Mouse (Mus musculus) kidney, postnatal 0 days (tissue): ENCODE data around the gene Cpt1b. TPM values are rescaled to one million over a fixed set of nuclear protein-coding genes. Genes with fewer than 3 reads are reported as not detected.

Source experiments
- ATAC-seq: fragments of 200-750 bp; cut with Nextera tagmentation; replicated peaks from 2 replicates; pipeline ENCODE4 v1.8.0; 2017; ENCODE audit warnings: low read depth, moderate number of reproducible peaks, moderate TSS enrichment, moderate library complexity; ENCODE audit not compliant: low FRiP score
- DNase-seq: peaks from one replicate; pipeline ENCODE4 v3.0.0-alpha.2; 2016; ENCODE audit warnings: low spot score
- H3K27ac ChIP-seq: fragments of 300-500 bp; sonication (generic); 2 replicates; pipeline ENCODE4 v1.5.1; 2014; ENCODE audit warnings: mild to moderate bottlenecking
- H3K27me3 ChIP-seq: fragments of 300-500 bp; sonication (generic); 2 replicates; pipeline ENCODE4 v1.6.1; 2014; ENCODE audit warnings: low read length, mixed read lengths; ENCODE audit not compliant: insufficient read depth
- H3K36me3 ChIP-seq: fragments of 300-500 bp; sonication (generic); 2 replicates; pipeline ENCODE4 v1.6.1; 2014; ENCODE audit warnings: low read length, mixed read lengths; ENCODE audit not compliant: insufficient read depth
- H3K4me1 ChIP-seq: fragments of 300-500 bp; sonication (generic); replicated peaks from 2 replicates; pipeline ENCODE4 v1.6.1; 2014; ENCODE audit warnings: antibody characterized with exemption, low read length, mixed read lengths; ENCODE audit not compliant: insufficient read depth
- H3K4me2 ChIP-seq: fragments of 300-500 bp; sonication (generic); 2 replicates; pipeline ENCODE4 v1.6.1; 2014; ENCODE audit warnings: mild to moderate bottlenecking, low read length, moderate library complexity, mixed read lengths
- H3K4me3 ChIP-seq: fragments of 300-500 bp; sonication (generic); replicated peaks from 2 replicates; pipeline ENCODE4 v1.5.1; 2014; ENCODE audit warnings: low read depth, low read length
- H3K9ac ChIP-seq: fragments of 300-500 bp; sonication (generic); 2 replicates; pipeline ENCODE4 v1.6.1; 2014; ENCODE audit warnings: low read depth, low read length
- H3K9me3 ChIP-seq: fragments of 300-500 bp; sonication (generic); replicated peaks from 2 replicates; pipeline ENCODE4 v1.6.1; 2016; ENCODE audit warnings: low read length, inconsistent platforms, mixed read lengths
- CTCF ChIP-seq: IDR thresholded peaks from 2 replicates; pipeline ENCODE4 v1.5.1; 2016; ENCODE audit warnings: antibody characterized with exemption, low read depth, mild to moderate bottlenecking, moderate library complexity
- WGBS: fragments of 180-500 bp; shearing (Covaris S2); extraction: QIAGEN DNeasy Blood & Tissue Kit; methylation state at CpG from one replicate; pipeline ENCODE4 v1.1.7; 2014; 5-methylcytosine and 5-hydroxymethylcytosine counted together
- polyA plus RNA-seq: library from polyadenylated mRNA; unstranded; fragments of >200 nt; fragmentation: Nextera tagmentation; extraction: Ambion mirVana; gene quantifications from 2 replicates; pipeline ENCODE4 v1.2.1, GENCODE M21; 2015

Gene Cpt1b
- polyA plus RNA-seq, 1 experiment from 2014 or later, result 23.7 TPM

GRCm38 (mm10) chr15:89465052-89465451 lies 39.4 kb upstream of the Cpt1b start:
- 12% methylated on average over 1 of the region's 1 CpGs for WGBS
- Histone ChIP-seq H3K27ac (no peak overlapping the region), H3K9ac (no peak overlapping the region), H3K9me3 (no peaks in the 10 kb centered on the region), H3K27me3 (no peaks in the 10 kb centered on the region), H3K4me1 (no peaks in the 10 kb centered on the region), H3K4me3 (no peak overlapping the region), H3K4me2 (no peak overlapping the region), H3K36me3 (no peaks in the 10 kb centered on the region)
- no peak for TF ChIP-seq CTCF
- ATAC-seq, result no peak
- DNase-seq, result no peak

GRCm38 (mm10) chr15:89463334-89464235 lies 37.9 kb upstream of the Cpt1b start:
- H3K4me1 ChIP-seq, result no peaks in the 10 kb centered on the region
- 51% methylated on average over 5 of the region's 5 CpGs for WGBS
- no peak overlapping the region for H3K9ac ChIP-seq
- no peak overlapping the region for H3K4me3 ChIP-seq
- ATAC-seq, result no peak
- no peaks in the 10 kb centered on the region for H3K9me3 ChIP-seq
- peak; percentile 33 for DNase-seq
- H3K27ac ChIP-seq, result no peak overlapping the region
- peak; percentile 51 for TF ChIP-seq CTCF
- no peaks in the 10 kb centered on the region for H3K27me3 ChIP-seq
- H3K36me3 ChIP-seq, result no peaks in the 10 kb centered on the region
- no peak overlapping the region for H3K4me2 ChIP-seq

GRCm38 (mm10) chr15:89462176-89462575 lies 36.5 kb upstream of the Cpt1b start:
- Histone ChIP-seq H3K27me3 (no peaks in the 10 kb centered on the region), H3K9ac (no peak overlapping the region), H3K4me3 (no peak overlapping the region), H3K36me3 (no peaks in the 10 kb centered on the region), H3K27ac (no peak overlapping the region), H3K4me1 (no peaks in the 10 kb centered on the region), H3K9me3 (no peaks in the 10 kb centered on the region), H3K4me2 (no peak overlapping the region)
- TF ChIP-seq CTCF, result no peak
- DNase-seq, result no peak
- no peak for ATAC-seq
- WGBS, result 83% methylated on average over 7 of the region's 7 CpGs

- Histone ChIP-seq H3K4me3 (no peak overlapping the region), H3K4me1 (no peaks in the 10 kb centered on the region), H3K4me2 (no peak overlapping the region), H3K27me3 (no peaks in the 10 kb centered on the region), H3K9ac (no peak overlapping the region), H3K36me3 (no peaks in the 10 kb centered on the region), H3K27ac (no peak overlapping the region), H3K9me3 (no peaks in the 10 kb centered on the region)
- DNase-seq (no peak), ATAC-seq (no peak)
- no peak for TF ChIP-seq CTCF
- WGBS, result 80% methylated on average over 15 of the region's 15 CpGs
These were observed 35.7 kb upstream of the Cpt1b start for GRCm38 (mm10) chr15:89461321-89461720.

- H3K27ac ChIP-seq, result no peak overlapping the region
- H3K27me3 ChIP-seq, result no peaks in the 10 kb centered on the region
- no peaks in the 10 kb centered on the region for H3K36me3 ChIP-seq
- no peak overlapping the region for H3K4me3 ChIP-seq
- ATAC-seq (no peak), DNase-seq (no peak)
- H3K9me3 ChIP-seq, result no peaks in the 10 kb centered on the region
- H3K9ac ChIP-seq, result no peak overlapping the region
- no peak overlapping the region for H3K4me2 ChIP-seq
- TF ChIP-seq CTCF, result no peak
- H3K4me1 ChIP-seq, result no peaks in the 10 kb centered on the region
- 57% methylated on average over 10 of the region's 10 CpGs for WGBS
These were observed 34.6 kb upstream of the Cpt1b start for GRCm38 (mm10) chr15:89460298-89460697.

GRCm38 (mm10) chr15:89459821-89460220 lies 34.2 kb upstream of the Cpt1b start:
- DNase-seq (no peak), ATAC-seq (no peak)
- WGBS, result 77% methylated on average over 7 of the region's 7 CpGs
- Histone ChIP-seq H3K4me1 (no peaks in the 10 kb centered on the region), H3K36me3 (no peaks in the 10 kb centered on the region), H3K4me3 (no peak overlapping the region), H3K4me2 (no peak overlapping the region), H3K27ac (no peak overlapping the region), H3K27me3 (no peaks in the 10 kb centered on the region), H3K9me3 (no peaks in the 10 kb centered on the region), H3K9ac (no peak overlapping the region)
- TF ChIP-seq CTCF, result no peak
